Mouse (Mus musculus) stomach, postnatal 0 days (tissue): ENCODE measurements around the gene Apoc3. TPM values are rescaled to one million over a fixed set of nuclear protein-coding genes. Genes with fewer than 3 reads are reported as not detected.

Source experiments
- ATAC-seq: fragments of 200-750 bp; cut with Nextera tagmentation; 2 replicates; pipeline ENCODE4 v1.8.0; 2017; ENCODE audit not compliant: low FRiP score, low TSS enrichment
- DNase-seq: peaks from one replicate; pipeline ENCODE4 v3.0.0-alpha.2; 2016; ENCODE audit warnings: low spot score
- H3K27ac ChIP-seq: fragments of 300-500 bp; sonication (generic); replicated peaks from 2 replicates; pipeline ENCODE4 v1.5.1; 2014; ENCODE audit warnings: mild to moderate bottlenecking, control low read depth
- H3K27me3 ChIP-seq: fragments of 300-500 bp; sonication (generic); 2 replicates; pipeline ENCODE4 v1.6.1; 2014; ENCODE audit warnings: low read length; ENCODE audit not compliant: control insufficient read depth, insufficient read depth
- H3K36me3 ChIP-seq: fragments of 300-500 bp; sonication (generic); 2 replicates; pipeline ENCODE4 v1.6.1; 2014; ENCODE audit warnings: low read length, mixed read lengths; ENCODE audit not compliant: control insufficient read depth, insufficient read depth
- H3K4me1 ChIP-seq: fragments of 300-500 bp; sonication (generic); replicated peaks from 2 replicates; pipeline ENCODE4 v1.6.1; 2014; ENCODE audit warnings: antibody characterized with exemption; ENCODE audit not compliant: control insufficient read depth, insufficient read depth
- H3K4me2 ChIP-seq: fragments of 300-500 bp; sonication (generic); replicated peaks from 2 replicates; pipeline ENCODE4 v1.6.1; 2014; ENCODE audit warnings: low read depth, mild to moderate bottlenecking, control low read depth, moderate library complexity
- H3K4me3 ChIP-seq: fragments of 300-500 bp; sonication (generic); 2 replicates; pipeline ENCODE4 v1.5.1; 2014; ENCODE audit warnings: low read depth, low read length, control low read depth
- H3K9ac ChIP-seq: fragments of 300-500 bp; sonication (generic); 2 replicates; pipeline ENCODE4 v1.6.1; 2014; ENCODE audit warnings: mild to moderate bottlenecking, low read length, control low read depth, mixed read lengths
- H3K9me3 ChIP-seq: fragments of 300-500 bp; sonication (generic); 2 replicates; pipeline ENCODE4 v1.6.1; 2016; ENCODE audit warnings: low read length; ENCODE audit not compliant: control insufficient read depth
- CTCF ChIP-seq: IDR thresholded peaks from 2 replicates; pipeline ENCODE4 v1.5.1; 2016; ENCODE audit warnings: antibody characterized with exemption, low read depth, mild to moderate bottlenecking, moderate library complexity
- EP300 ChIP-seq: optimal IDR thresholded peaks from 2 replicates; pipeline ENCODE3; 2016; ENCODE audit warnings: antibody characterized with exemption
- WGBS: fragments of 180-500 bp; shearing (Covaris S2); extraction: QIAGEN DNeasy Blood & Tissue Kit; methylation state at CpG from one replicate; pipeline ENCODE4 v1.1.7; 2014; 5-methylcytosine and 5-hydroxymethylcytosine counted together
- polyA plus RNA-seq: library from polyadenylated mRNA; unstranded; fragments of >200 nt; fragmentation: Nextera tagmentation; extraction: Ambion mirVana; gene quantifications from 2 replicates; pipeline ENCODE4 v1.2.1, GENCODE M21; 2015

Gene Apoc3
- polyA plus RNA-seq, 1 experiment from 2014 or later, result 1.2 TPM

DNA sequence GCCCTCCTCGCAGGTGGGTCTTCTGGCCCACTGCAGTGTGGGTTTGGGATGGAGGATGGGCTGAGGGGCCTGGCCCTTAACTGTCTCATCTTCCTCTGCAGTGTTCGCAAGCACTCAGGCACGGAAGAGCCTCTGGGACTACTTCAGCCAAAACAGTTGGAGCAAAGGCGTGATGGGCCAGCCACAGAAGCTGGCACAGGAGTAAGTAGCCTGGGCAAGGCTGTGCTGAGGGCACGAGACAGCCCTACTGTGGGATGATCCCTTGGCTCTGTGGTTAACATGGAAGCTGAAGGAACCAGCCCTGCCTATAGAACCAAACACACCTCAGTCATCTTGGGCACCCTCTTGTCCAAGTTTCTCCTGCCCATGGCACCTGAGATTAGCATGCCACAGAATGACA is 33.7 kb upstream of the Apoc3 start:
- Histone ChIP-seq H3K9ac (no peak overlapping the region), H3K4me2 (no peak overlapping the region), H3K36me3 (no peaks in the 10 kb centered on the region), H3K4me1 (no peaks in the 10 kb centered on the region; the same call in 1 of the 2 replicates), H3K27me3 (no peaks in the 10 kb centered on the region), H3K9me3 (no peaks in the 10 kb centered on the region), H3K27ac (no peak overlapping the region), H3K4me3 (no peak overlapping the region)
- WGBS, result 93% methylated on average over 5 of the region's 5 CpGs
- no peak for TF ChIP-seq EP300
- TF ChIP-seq CTCF, result no peak
- ATAC-seq (no peak), DNase-seq (no peak)

GRCm38 (mm10) chr9:46268343-46268873 is 33.0 kb upstream of the Apoc3 start, which contains the start of gene Apoa5:
TSS of gene Apoa5 (plus strand) at chr9:46268633.
- DNase-seq (no peak), ATAC-seq (no peak)
- Histone ChIP-seq H3K4me1 (no peaks in the 10 kb centered on the region), H3K4me3 (no peak within 1 kb of the TSS), H3K36me3 (no peaks in the 10 kb centered on the region), H3K27me3 (no peaks in the 10 kb centered on the region), H3K9ac (no peak within 1 kb of the TSS), H3K4me2 (no peak within 1 kb of the TSS), H3K27ac (no peak within 1 kb of the TSS), H3K9me3 (no peaks in the 10 kb centered on the region)
- 41% methylated on average over 7 of the region's 7 CpGs for WGBS
- TF ChIP-seq EP300 (no peak), CTCF (no peak)

DNA sequence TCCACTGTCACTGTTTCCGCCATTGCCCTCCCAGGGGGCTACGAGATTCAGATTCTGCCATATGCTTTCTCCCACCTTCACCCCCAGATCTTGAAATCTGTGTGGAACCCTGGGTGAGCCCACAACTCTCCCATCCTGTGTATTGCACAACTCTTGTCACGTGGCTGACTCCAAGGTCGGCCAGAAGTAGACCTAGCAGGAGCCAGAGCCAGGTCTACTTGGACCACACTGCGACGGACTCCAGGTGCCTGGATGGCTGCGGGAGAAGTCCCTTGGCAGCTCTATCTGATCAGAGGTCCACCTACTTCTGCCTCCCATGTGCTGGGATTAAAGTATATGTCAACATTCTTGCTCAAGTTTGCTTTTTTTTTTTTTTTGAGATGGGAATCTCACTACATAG is 25.7 kb upstream of the Apoc3 start:
- no peak overlapping the region for H3K4me3 ChIP-seq
- H3K27ac ChIP-seq, result no peak overlapping the region
- DNase-seq (no peak), ATAC-seq (no peak)
- WGBS, result 79% methylated on average over 7 of the region's 7 CpGs
- no peak overlapping the region for H3K4me2 ChIP-seq
- H3K9me3 ChIP-seq, result no peaks in the 10 kb centered on the region
- TF ChIP-seq CTCF (no peak), EP300 (no peak)
- no peaks in the 10 kb centered on the region for H3K36me3 ChIP-seq
- no peaks in the 10 kb centered on the region for H3K4me1 ChIP-seq
- H3K27me3 ChIP-seq, result no peaks in the 10 kb centered on the region
- no peak overlapping the region for H3K9ac ChIP-seq

DNA sequence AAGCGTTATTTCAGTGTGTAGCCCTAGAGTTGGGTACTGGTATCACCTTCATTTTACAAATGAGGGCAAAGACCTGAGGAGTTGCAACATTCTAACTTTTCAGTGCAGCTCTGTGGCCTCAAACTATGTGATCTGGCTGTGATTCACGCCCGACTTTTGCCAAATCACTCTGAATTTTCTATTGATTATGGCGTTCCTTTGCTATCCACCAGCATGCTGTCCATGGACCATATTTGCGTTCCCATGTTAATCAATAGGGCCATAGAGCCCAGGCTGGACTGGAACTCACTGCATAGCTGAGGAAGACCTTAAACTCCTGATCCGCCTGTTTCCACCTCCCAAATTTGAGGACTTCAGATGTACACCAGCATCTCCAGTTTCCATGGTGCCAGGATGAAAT is 23.7 kb upstream of the Apoc3 start:
- WGBS, result 89% methylated on average over 6 of the region's 6 CpGs
- DNase-seq, result no peak
- Histone ChIP-seq H3K27me3 (no peaks in the 10 kb centered on the region), H3K4me1 (no peaks in the 10 kb centered on the region), H3K4me2 (no peak overlapping the region), H3K4me3 (no peak overlapping the region), H3K36me3 (no peaks in the 10 kb centered on the region), H3K27ac (no peak overlapping the region), H3K9ac (no peak overlapping the region), H3K9me3 (no peaks in the 10 kb centered on the region)
- TF ChIP-seq EP300 (no peak), CTCF (no peak)
- ATAC-seq, result no peak

- Histone ChIP-seq H3K36me3 (no peaks in the 10 kb centered on the region), H3K4me1 (no peaks in the 10 kb centered on the region), H3K27ac (no peak overlapping the region), H3K9ac (no peak overlapping the region), H3K4me3 (no peak overlapping the region), H3K9me3 (no peaks in the 10 kb centered on the region), H3K4me2 (no peak overlapping the region), H3K27me3 (no peaks in the 10 kb centered on the region)
- no peak for DNase-seq
- 91% methylated on average over 3 of the region's 3 CpGs for WGBS
- no peak for ATAC-seq
- TF ChIP-seq CTCF, result no peak
- TF ChIP-seq EP300, result no peak
These were observed 22.1 kb upstream of the Apoc3 start for GRCm38 (mm10) chr9:46257546-46257945.

DNA sequence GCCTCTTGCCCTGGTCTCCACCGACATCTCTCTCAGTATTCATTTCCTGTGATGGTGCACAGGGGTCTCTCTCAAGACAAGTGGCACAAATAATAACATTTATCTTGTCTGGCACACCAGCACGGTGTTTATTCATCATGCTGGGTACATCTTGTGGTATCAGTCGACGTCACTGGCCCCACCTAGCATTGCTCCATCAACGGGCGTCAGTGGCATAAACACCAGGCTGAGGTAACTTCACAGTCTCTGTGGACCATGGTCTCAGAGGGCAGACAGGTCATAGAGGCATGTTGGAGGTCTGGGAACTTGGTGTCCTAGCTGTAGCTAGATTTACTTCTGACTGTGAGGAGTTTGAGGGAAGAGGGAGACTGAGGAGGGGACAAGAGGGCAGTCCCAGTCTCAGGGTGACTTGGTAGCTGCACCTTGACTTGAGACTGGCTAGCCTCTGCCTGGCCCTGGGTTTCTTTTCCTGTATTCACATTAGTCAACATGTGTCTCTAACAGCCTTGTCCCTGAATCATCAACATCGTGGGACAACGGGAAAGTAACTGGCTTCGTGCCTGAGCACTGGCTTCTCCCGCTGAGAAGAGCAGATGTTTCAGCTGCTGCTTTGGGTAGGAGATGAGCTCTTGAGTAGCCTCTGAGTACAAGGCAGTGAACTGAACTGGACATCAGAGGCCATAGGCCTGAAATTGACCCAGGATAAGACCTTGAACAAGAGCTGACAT is 21.4 kb upstream of the Apoc3 start:
- no peak for TF ChIP-seq EP300
- TF ChIP-seq CTCF, result no peak
- H3K36me3 ChIP-seq, result no peaks in the 10 kb centered on the region
- ATAC-seq (no peak), DNase-seq (no peak)
- H3K9me3 ChIP-seq, result no peaks in the 10 kb centered on the region
- 72% methylated on average over 10 of the region's 10 CpGs for WGBS
- no peak overlapping the region for H3K4me3 ChIP-seq
- no peak overlapping the region for H3K4me2 ChIP-seq
- no peak overlapping the region for H3K27ac ChIP-seq
- no peak overlapping the region for H3K9ac ChIP-seq
- H3K4me1 ChIP-seq, result no peaks in the 10 kb centered on the region
- H3K27me3 ChIP-seq, result no peaks in the 10 kb centered on the region
